8 mouse cellular contexts compared by ENCODE assay signal in genomic region chr14:25460801-25461675, GRCm38 (mm10). TPM values are rescaled to one million over a fixed set of nuclear protein-coding genes. Genes with fewer than 3 reads are reported as not detected.
A peak's percentile ranks its signal among the peaks of the same experiment; 100 is the strongest.
DNase-seq lines count a peak whose midpoint lies in the region; ATAC-seq lines count a peak whose summit lies in the region.

No protein-coding gene starts in this region.

- peak; percentile 95 for DNase-seq in adipocyte (ENCODE audit: low spot score)
- peak; percentile 78 to 87 for DNase-seq in cerebellum, postnatal 10 days
- peak; percentile 62 for DNase-seq in gastrocnemius, postnatal 10 days
- peak; percentile 54 for DNase-seq in induced T-regulatory cell, adult 2 months (ENCODE audit: low read depth)
- DNase-seq in left cerebral cortex, adult 8-10 months (ENCODE audit: low spot score in 2 of 2) = peak; percentile 43 to 72
- peak; percentile 76 to 86 for DNase-seq in lung, postnatal 4 days
- DNase-seq in retina, postnatal 1 day = peak; percentile 92

- no peak for ATAC-seq in erythroid progenitor cell, adult 5-6 weeks (replicated peaks; ENCODE audit: low FRiP score, poor library complexity, severe bottlenecking)

RNA-seq across cellular contexts. Expression of gene Zmiz1, which starts 2.1 kb away (rescaled TPM):
- total RNA-seq in gastrocnemius, postnatal 10 days (2021) = 10 to 100 TPM; 31.6 to 43.8 TPM
- total RNA-seq in left cerebral cortex, adult 8-10 months (2022) = 10 to 100 TPM; 90.1 to 94.2 (median 92.3) TPM
- 20.9 and 36.0 TPM in 2 replicates for total RNA-seq in erythroid progenitor cell, adult 5-6 weeks (2015; ENCODE audit: low replicate concordance)
- total RNA-seq in erythroid progenitor cell, adult 5-6 weeks (2017; ENCODE audit: low replicate concordance) = 4.0 and 4.6 TPM in 2 replicates
